Mouse (Mus musculus) 3T3-L1 (cell line): ENCODE measurements around the gene Bcl2l10.

Experiments used
- DNase-seq: peaks from one replicate; pipeline ENCODE4 v3.0.0-alpha.2; 2015; ENCODE audit warnings: low read depth, low spot score

The Bcl2l10 gene

DNA sequence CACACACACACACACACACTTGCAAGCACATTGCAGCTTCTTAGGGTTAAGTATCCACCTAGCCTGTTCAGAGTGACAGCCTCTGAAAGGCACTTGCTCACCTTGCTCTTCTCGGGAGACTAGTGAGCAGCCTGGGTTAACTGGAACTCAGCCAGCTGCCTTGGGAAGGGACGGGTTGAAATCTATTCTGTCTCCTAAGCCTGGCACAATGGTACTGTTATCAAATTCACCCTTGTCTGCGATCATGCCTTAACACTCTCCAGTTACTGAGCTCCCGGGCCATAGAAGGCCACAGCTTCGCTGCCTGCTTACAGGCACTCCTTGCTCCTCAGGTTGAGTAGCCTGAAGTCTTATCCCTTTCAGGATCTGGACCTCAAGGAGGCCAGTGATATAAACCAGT is 53.1 kb downstream of the Bcl2l10 start:
- DNase-seq = no peak
